Mouse (Mus musculus): ENCODE data around the gene Apod.
"Not testable (repeated sequence)": the region's sequence is repeated elsewhere in the genome, so short reads cannot be mapped to it uniquely, and the experiment has no call there.

Apod gene

DNA sequence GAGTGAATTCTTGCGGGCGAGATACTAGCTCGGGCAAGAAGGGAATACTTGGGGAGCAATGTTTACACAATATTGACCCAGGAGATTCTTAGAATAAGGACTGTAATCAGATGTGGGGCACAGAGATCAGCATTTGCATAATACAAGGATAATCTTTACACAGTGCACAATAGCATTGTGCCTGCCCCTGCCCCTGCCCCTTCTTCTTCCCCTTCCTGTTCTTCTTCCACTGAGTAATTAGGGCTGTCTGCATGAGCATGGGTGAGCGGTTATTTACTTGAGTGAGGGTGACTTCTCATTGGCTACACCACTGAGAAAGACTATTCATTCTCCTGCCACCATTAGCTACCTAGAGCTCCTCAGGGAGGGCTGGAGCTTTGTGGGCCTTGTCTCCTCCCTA, 6.9 kb upstream of the Apod start:
- no peak for DNase-seq (ENCODE audit: low spot score)

DNA sequence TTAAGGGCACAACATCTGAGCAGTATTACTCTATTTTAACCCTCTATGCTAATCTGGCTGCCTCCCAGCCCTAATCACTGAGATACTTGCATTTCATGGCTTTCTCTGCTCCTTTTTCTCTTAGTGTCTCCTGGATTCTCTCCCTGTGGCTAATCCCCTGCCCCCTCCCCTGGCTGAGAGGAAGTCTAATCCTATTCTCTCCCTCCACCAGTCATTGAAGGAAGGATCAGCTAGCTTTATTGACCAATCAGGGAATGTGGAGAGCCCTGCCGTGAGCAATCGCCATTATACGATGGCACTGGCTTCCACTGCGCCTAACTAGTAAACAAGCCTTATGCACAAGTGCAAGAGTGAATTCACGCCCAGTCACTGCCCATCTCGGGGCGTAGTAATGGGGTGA, 6.3 kb upstream of the Apod start:
- DNase-seq (ENCODE audit: low spot score), result no peak

GRCm38 (mm10) chr16:31319723-31320122, 5.1 kb upstream of the Apod start:
- not testable (repeated sequence) for DNase-seq (ENCODE audit: low spot score)

DNA sequence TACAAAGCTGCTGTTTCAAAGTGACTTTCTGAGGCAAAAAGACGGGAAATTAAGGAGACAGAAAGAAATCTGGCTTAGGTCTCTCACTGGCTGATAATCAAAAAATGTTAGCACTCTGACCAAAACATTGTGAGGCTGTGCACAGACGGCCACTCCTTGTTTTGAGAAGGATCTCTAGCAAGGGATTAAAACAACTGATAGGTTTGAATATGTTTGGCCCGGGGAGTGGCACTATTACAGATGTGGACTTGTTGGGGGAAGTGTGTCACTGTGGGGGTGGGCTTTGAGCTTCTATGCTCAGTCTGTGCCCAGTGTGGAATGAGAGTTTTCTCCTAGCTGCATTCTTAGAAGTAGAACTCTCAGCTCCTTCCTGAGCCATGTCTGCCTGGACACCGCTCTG, 4.7 kb upstream of the Apod start:
- no peak for DNase-seq (ENCODE audit: low spot score)

GRCm38 (mm10) chr16:31318418-31318817, 3.8 kb upstream of the Apod start:
- no peak for DNase-seq (ENCODE audit: low spot score)

- peak; percentile 21 for DNase-seq (ENCODE audit: low spot score)
Measured at GRCm38 (mm10) chr16:31316246-31317143, 1.9 kb upstream of the Apod start.

GRCm38 (mm10) chr16:31315294-31315693, 686 bp upstream of the Apod start:
- DNase-seq (ENCODE audit: low spot score), result no peak

DNA sequence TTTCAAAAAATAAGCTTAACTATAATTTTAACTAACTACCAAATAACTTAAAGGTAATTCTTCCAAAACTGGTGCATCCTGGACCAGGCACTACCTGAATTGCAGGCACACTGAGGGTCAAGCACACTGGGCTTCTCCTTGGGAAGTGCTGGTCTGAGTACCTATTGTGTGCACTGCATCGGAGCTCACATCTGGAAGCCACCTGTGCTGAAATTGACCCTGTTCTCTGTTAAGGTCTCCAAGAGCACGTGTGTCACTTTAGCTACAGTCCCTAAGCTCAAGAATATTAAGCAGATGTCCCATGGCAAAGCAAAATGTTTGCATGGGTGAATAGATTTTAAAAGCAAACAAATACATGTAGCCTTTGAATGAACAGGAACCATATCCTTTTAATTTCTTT, 997 bp downstream of the Apod start:
- DNase-seq (ENCODE audit: low spot score), result no peak

- DNase-seq (ENCODE audit: low spot score), result no peak
Measured at GRCm38 (mm10) chr16:31312296-31312695, 2.3 kb downstream of the Apod start.

GRCm38 (mm10) chr16:31305199-31305919, 9.2 kb downstream of the Apod start:
- DNase-seq (ENCODE audit: low spot score), result no peak

GRCm38 (mm10) chr16:31303276-31303675, 11.3 kb downstream of the Apod start:
- DNase-seq (ENCODE audit: low spot score), result no peak

GRCm38 (mm10) chr16:31300883-31301532, 13.6 kb downstream of the Apod start:
- no peak for DNase-seq (ENCODE audit: low spot score)

DNA sequence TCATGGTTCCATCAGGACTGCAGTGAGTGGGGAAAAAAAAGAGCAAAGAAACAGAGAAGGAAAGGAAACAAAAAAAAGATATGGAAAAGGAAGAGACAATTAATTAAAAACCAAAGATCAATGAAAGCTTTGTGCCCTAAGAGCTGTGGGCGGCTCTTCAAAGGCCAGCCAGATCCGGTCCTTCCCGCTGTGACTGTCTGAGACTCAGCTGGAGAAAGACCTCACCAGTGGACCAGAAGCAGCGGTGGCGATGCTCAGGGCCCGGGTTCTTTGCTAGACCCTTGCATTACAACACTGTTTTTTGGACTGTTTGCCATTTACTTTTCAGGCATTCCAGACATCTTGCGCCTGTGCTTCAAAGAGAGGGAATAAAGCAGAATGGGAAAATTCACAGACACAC, 14.1 kb downstream of the Apod start:
- DNase-seq (ENCODE audit: low spot score), result no peak

DNA sequence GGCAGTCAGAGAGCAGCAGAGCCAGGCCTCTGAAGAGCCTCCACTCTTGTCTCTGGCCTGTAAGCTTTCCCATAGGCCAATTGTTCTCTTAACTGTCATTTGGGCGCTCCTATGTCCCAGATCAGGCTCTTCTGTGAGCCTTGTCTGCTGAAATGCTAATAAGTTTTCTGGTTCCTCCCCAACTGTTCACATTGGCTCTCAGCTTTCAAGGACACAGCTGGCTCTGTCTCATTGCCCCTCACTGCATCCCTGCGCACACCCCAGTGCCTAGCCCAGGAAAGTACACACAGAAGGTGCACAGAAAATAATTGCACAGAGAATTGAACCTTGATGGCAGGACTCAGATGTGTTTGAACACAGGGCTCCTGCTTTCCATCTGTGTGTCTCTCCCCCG, 14.7 kb downstream of the Apod start:
- no peak for DNase-seq (ENCODE audit: low spot score)

GRCm38 (mm10) chr16:31299164-31299959, 15.2 kb downstream of the Apod start:
- no peak for DNase-seq (ENCODE audit: low spot score)

GRCm38 (mm10) chr16:31297113-31297512, 17.5 kb downstream of the Apod start:
- DNase-seq (ENCODE audit: low spot score), result no peak

DNA sequence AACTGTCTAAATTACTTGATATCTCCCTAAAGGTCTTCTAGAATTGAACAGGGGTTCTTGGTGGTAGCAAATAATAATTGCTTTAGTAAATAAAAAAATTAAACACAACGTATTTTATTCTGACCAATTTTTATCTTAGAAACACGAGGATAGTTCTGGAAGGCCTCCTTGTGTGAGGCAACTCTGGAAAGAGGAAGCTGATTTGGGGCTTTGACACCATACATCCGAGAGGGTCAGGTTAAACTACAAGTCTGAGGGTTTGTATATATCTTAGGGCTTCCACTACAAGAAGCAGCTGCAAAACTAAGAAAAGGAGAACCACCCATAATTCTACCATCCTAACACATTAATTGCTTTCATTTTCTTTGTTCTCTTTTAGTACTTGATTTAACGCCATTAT, 20.8 kb downstream of the Apod start:
- no peak for DNase-seq (ENCODE audit: low spot score)

- no peak for DNase-seq (ENCODE audit: low spot score)
Measured at GRCm38 (mm10) chr16:31290751-31291365, 23.8 kb downstream of the Apod start.

DNA sequence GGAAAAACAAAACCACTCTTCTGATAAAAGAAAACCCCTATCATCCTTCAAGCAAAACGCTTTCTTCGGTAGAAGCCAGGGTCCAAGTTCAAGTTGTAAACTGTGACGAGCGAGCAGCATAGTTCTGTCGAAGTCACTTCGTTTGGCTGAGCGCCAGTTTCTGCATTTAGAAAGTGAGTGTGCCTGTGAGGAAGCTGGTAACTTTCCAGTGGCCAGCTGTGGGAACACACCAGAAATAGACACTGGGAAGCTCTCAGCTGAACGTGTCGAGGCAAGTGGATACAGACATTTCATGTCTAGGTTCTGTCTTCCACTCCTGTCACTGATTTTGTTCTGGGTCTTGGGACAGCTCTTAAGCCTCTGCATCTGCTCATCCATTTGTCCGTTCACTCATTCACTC, 24.3 kb downstream of the Apod start:
- peak; percentile 60 for DNase-seq (ENCODE audit: low spot score)

GRCm38 (mm10) chr16:31287712-31288111, 26.9 kb downstream of the Apod start:
- DNase-seq (ENCODE audit: low spot score), result no peak

- DNase-seq (ENCODE audit: low spot score), result no peak
Measured at GRCm38 (mm10) chr16:31286801-31287488, 27.7 kb downstream of the Apod start.

Data from ovary, postnatal 14 days (tissue).